Mouse (Mus musculus) forebrain, postnatal 0 days (tissue): ENCODE data around the gene Aspscr1. TPM values are rescaled to one million over a fixed set of nuclear protein-coding genes. Genes with fewer than 3 reads are reported as not detected.

Experiments
- ATAC-seq: fragments of 200-750 bp; cut with Nextera tagmentation; 2 replicates; pipeline ENCODE4 v1.8.0; 2017; ENCODE audit warnings: mild to moderate bottlenecking, moderate library complexity
- DNase-seq: peaks from one replicate; pipeline ENCODE4 v3.0.0-alpha.2; 2015
- H3K27ac ChIP-seq: fragments of 300-500 bp; sonication (generic); 2 replicates; pipeline ENCODE4 v1.5.1; 2014; ENCODE audit warnings: low read depth, mild to moderate bottlenecking, antibody characterized with exemption, low read length, moderate library complexity, mixed read lengths
- H3K27me3 ChIP-seq: fragments of 300-500 bp; sonication (generic); 2 replicates; pipeline ENCODE4 v1.6.1; 2014; ENCODE audit warnings: mild to moderate bottlenecking, low read length, mixed read lengths; ENCODE audit not compliant: insufficient read depth
- H3K36me3 ChIP-seq: fragments of 300-500 bp; sonication (generic); 2 replicates; pipeline ENCODE4 v1.6.1; 2014; ENCODE audit warnings: mild to moderate bottlenecking, moderate library complexity; ENCODE audit not compliant: insufficient read depth
- H3K4me1 ChIP-seq: fragments of 300-500 bp; sonication (generic); 2 replicates; pipeline ENCODE4 v1.6.1; 2014; ENCODE audit warnings: antibody characterized with exemption; ENCODE audit not compliant: insufficient read depth
- H3K4me2 ChIP-seq: fragments of 300-500 bp; sonication (generic); 2 replicates; pipeline ENCODE4 v1.6.1; 2014; ENCODE audit warnings: low read depth, mild to moderate bottlenecking, moderate library complexity
- H3K4me3 ChIP-seq: fragments of 300-500 bp; sonication (generic); 2 replicates; pipeline ENCODE4 v1.5.1; 2014; ENCODE audit warnings: low read depth, low read length, mixed read lengths
- H3K9ac ChIP-seq: fragments of 300-500 bp; sonication (generic); 2 replicates; pipeline ENCODE4 v1.6.1; 2014; ENCODE audit warnings: mild to moderate bottlenecking
- H3K9me3 ChIP-seq: fragments of 300-500 bp; sonication (generic); 2 replicates; pipeline ENCODE4 v1.6.1; 2016; ENCODE audit warnings: low read length
- CTCF ChIP-seq: sonication (generic); IDR thresholded peaks from 2 replicates; pipeline ENCODE4 v1.5.1; 2016; ENCODE audit warnings: antibody characterized with exemption, control low read depth, low read depth
- WGBS: fragments of 180-500 bp; shearing (Covaris S2); extraction: QIAGEN DNeasy Blood & Tissue Kit; methylation state at CpG from one replicate; pipeline ENCODE4 v1.1.7; 2014; 5-methylcytosine and 5-hydroxymethylcytosine counted together
- polyA plus RNA-seq: library from polyadenylated mRNA; unstranded; fragments of >200 nt; fragmentation: Nextera tagmentation; extraction: Ambion mirVana; gene quantifications from 2 replicates; pipeline ENCODE4 v1.2.1, GENCODE M21; 2015
- total RNA-seq: library from RNA; depleted of rRNA; stranded (reverse); fragments of >200 nt; gene quantifications from 2 replicates; pipeline ENCODE4 v1.2.3, GENCODE M21; 2014

Aspscr1 gene
- total and polyA plus RNA-seq, 2 experiments from 2014 or later = 102 to 137 TPM

GRCm38 (mm10) chr11:120658876-120659410 lies 13.8 kb upstream of the Aspscr1 start:
- H3K27ac ChIP-seq = no peak overlapping the region
- DNase-seq (peak; percentile 73), ATAC-seq (peak; percentile 42; the same call in 1 of the 2 replicates)
- WGBS = 4% methylated on average over 24 of the region's 24 CpGs
- H3K4me1 ChIP-seq = no peaks in the 10 kb centered on the region
- H3K27me3 ChIP-seq = peaks cover 64% of the 10 kb centered on the region
- peak; percentile 84 for TF ChIP-seq CTCF
- H3K9me3 ChIP-seq = no peaks in the 10 kb centered on the region
- no peak overlapping the region for H3K4me2 ChIP-seq
- no peak overlapping the region for H3K9ac ChIP-seq
- H3K4me3 ChIP-seq = no peak overlapping the region
- H3K36me3 ChIP-seq = no peaks in the 10 kb centered on the region

GRCm38 (mm10) chr11:120659509-120660300 lies 13.1 kb upstream of the Aspscr1 start:
- Histone ChIP-seq H3K9ac (peak overlapping the region; percentile 37; the same call in 1 of the 2 replicates), H3K27me3 (peaks cover 64% of the 10 kb centered on the region), H3K27ac (no peak overlapping the region), H3K4me1 (no peaks in the 10 kb centered on the region), H3K4me2 (peak overlapping the region; percentile 58), H3K4me3 (peak overlapping the region; percentile 38), H3K36me3 (no peaks in the 10 kb centered on the region), H3K9me3 (no peaks in the 10 kb centered on the region)
- DNase-seq (no peak), ATAC-seq (no peak)
- WGBS = 3% methylated on average over 48 of the region's 50 CpGs
- no peak for TF ChIP-seq CTCF

- peak overlapping the region; percentile 37; the same call in 1 of the 2 replicates for H3K9ac ChIP-seq
- peak; percentile 25; the same call in 1 of the 2 replicates for TF ChIP-seq CTCF
- H3K4me1 ChIP-seq = no peaks in the 10 kb centered on the region
- no peaks in the 10 kb centered on the region for H3K9me3 ChIP-seq
- DNase-seq (peak; percentile 53), ATAC-seq (peak; percentile 84)
- peak overlapping the region; percentile 38 for H3K4me3 ChIP-seq
- WGBS = under 1% methylated on average over 91 of the region's 95 CpGs
- H3K27me3 ChIP-seq = peaks cover 64% of the 10 kb centered on the region
- H3K36me3 ChIP-seq = no peaks in the 10 kb centered on the region
- H3K4me2 ChIP-seq = peak overlapping the region; percentile 58
- H3K27ac ChIP-seq = no peak overlapping the region
These were observed 12.3 kb upstream of the Aspscr1 start for GRCm38 (mm10) chr11:120660301-120661075.

GRCm38 (mm10) chr11:120661076-120661460 lies 11.7 kb upstream of the Aspscr1 start, which contains the start of gene Notum:
Gene Notum, minus strand, starts transcription at chr11:120661175.
- H3K4me1 ChIP-seq = no peaks in the 10 kb centered on the region
- H3K9me3 ChIP-seq = no peaks in the 10 kb centered on the region
- H3K4me3 ChIP-seq = peak within 1 kb of the TSS; percentile 38
- H3K27me3 ChIP-seq = peaks cover 64% of the 10 kb centered on the region
- no peak for TF ChIP-seq CTCF
- no peak for DNase-seq
- 1% methylated on average over 35 of the region's 35 CpGs for WGBS
- peak within 1 kb of the TSS; percentile 58 for H3K4me2 ChIP-seq
- peak; percentile 16; the same call in 1 of the 2 replicates for ATAC-seq
- no peaks in the 10 kb centered on the region for H3K36me3 ChIP-seq
- peak within 1 kb of the TSS; percentile 37; the same call in 1 of the 2 replicates for H3K9ac ChIP-seq
- H3K27ac ChIP-seq = no peak within 1 kb of the TSS

GRCm38 (mm10) chr11:120662759-120663158 lies 10.0 kb upstream of the Aspscr1 start:
- Histone ChIP-seq H3K4me3 (no peak overlapping the region), H3K27me3 (peaks cover 53% of the 10 kb centered on the region), H3K36me3 (no peaks in the 10 kb centered on the region), H3K9ac (no peak overlapping the region), H3K9me3 (no peaks in the 10 kb centered on the region), H3K27ac (no peak overlapping the region), H3K4me1 (no peaks in the 10 kb centered on the region), H3K4me2 (no peak overlapping the region)
- ATAC-seq (no peak), DNase-seq (no peak)
- 37% methylated on average over 6 of the region's 6 CpGs for WGBS
- no peak for TF ChIP-seq CTCF

- 63% methylated on average over 5 of the region's 5 CpGs for WGBS
- ATAC-seq (no peak), DNase-seq (no peak)
- no peak for TF ChIP-seq CTCF
- Histone ChIP-seq H3K4me2 (no peak overlapping the region), H3K4me1 (no peaks in the 10 kb centered on the region), H3K4me3 (no peak overlapping the region), H3K27ac (no peak overlapping the region), H3K36me3 (no peaks in the 10 kb centered on the region), H3K9ac (no peak overlapping the region), H3K27me3 (peaks cover 43% of the 10 kb centered on the region), H3K9me3 (no peaks in the 10 kb centered on the region)
These were observed 9.1 kb upstream of the Aspscr1 start for GRCm38 (mm10) chr11:120663714-120664113.
